Mouse (Mus musculus) ES-Bruce4 (cell line): ENCODE data around the gene Ptges. TPM values are rescaled to one million over a fixed set of nuclear protein-coding genes. Genes with fewer than 3 reads are reported as not detected.
"Not testable (repeated sequence)": the region's sequence is repeated elsewhere in the genome, so short reads cannot be mapped to it uniquely, and the experiment has no call there.

Experiments
- H3K27ac ChIP-seq: 2 replicates; pipeline ENCODE4 v1.5.1; 2012; ENCODE audit warnings: low read length, inconsistent platforms; ENCODE audit not compliant: insufficient read depth
- H3K27me3 ChIP-seq: 2 replicates; pipeline ENCODE4 v1.6.1; 2012; ENCODE audit warnings: mild to moderate bottlenecking, low read length, inconsistent platforms; ENCODE audit not compliant: control insufficient read depth, poor library complexity, insufficient read depth, severe bottlenecking
- H3K36me3 ChIP-seq: 2 replicates; pipeline ENCODE4 v1.6.1; 2012; ENCODE audit warnings: inconsistent platforms, mild to moderate bottlenecking, low read length, moderate library complexity; ENCODE audit not compliant: control insufficient read depth, poor library complexity, insufficient read depth, severe bottlenecking
- H3K4me1 ChIP-seq: one replicate; pipeline ENCODE4 v1.8.1; 2011; ENCODE audit warnings: low read length; ENCODE audit not compliant: control insufficient read depth, insufficient read depth
- H3K4me3 ChIP-seq: 2 replicates; pipeline ENCODE4 v1.5.1; 2011; ENCODE audit warnings: low read depth, mild to moderate bottlenecking, low read length
- H3K9ac ChIP-seq: 2 replicates; pipeline ENCODE4 v1.6.1; 2012; ENCODE audit warnings: low read depth, mild to moderate bottlenecking, inconsistent platforms; ENCODE audit not compliant: poor library complexity, severe bottlenecking
- H3K9me3 ChIP-seq: replicated peaks from 2 replicates; pipeline ENCODE4 v1.6.1; 2012; ENCODE audit warnings: mild to moderate bottlenecking, low read length, inconsistent platforms; ENCODE audit not compliant: control insufficient read depth, poor library complexity, insufficient read depth, severe bottlenecking
- CTCF ChIP-seq: IDR thresholded peaks from one replicate; pipeline ENCODE4 v1.8.1; 2011; ENCODE audit warnings: low read depth, low read length
- EP300 ChIP-seq: IDR thresholded peaks from 2 replicates; pipeline ENCODE4 v1.6.1; 2011; ENCODE audit warnings: low read depth, low read length; ENCODE audit not compliant: insufficient read depth
- POLR2A ChIP-seq: IDR thresholded peaks from one replicate; pipeline ENCODE4 v1.8.1; 2011; ENCODE audit warnings: low read length; ENCODE audit not compliant: insufficient read depth
- polyA plus RNA-seq: library from polyadenylated mRNA; stranded (reverse); fragments of >200 nt; gene quantifications from 2 replicates; pipeline ENCODE4 v1.2.4, GENCODE M21; 2011; ENCODE audit warnings: low read depth; ENCODE audit not compliant: missing spikeins, insufficient read depth, insufficient read length

Gene Ptges
- polyA plus RNA-seq, 1 experiment = 9.4 TPM

- no peaks in the 10 kb centered on the region for H3K36me3 ChIP-seq
- peaks cover 4% of the 10 kb centered on the region for H3K4me1 ChIP-seq
- no peak overlapping the region for H3K4me3 ChIP-seq
- H3K9me3 ChIP-seq = no peaks in the 10 kb centered on the region
- no peak overlapping the region for H3K9ac ChIP-seq
- no peaks in the 10 kb centered on the region for H3K27me3 ChIP-seq
- no peak overlapping the region for H3K27ac ChIP-seq
- no peak for TF ChIP-seq EP300
- TF ChIP-seq CTCF = no peak
- no peak for TF ChIP-seq POLR2A
Measured at GRCm38 (mm10) chr2:30918126-30918525, 11.5 kb downstream of the Ptges start.

GRCm38 (mm10) chr2:30917649-30918048, 12.0 kb downstream of the Ptges start:
- no peaks in the 10 kb centered on the region for H3K27me3 ChIP-seq
- no peak overlapping the region for H3K27ac ChIP-seq
- H3K4me3 ChIP-seq = no peak overlapping the region
- H3K36me3 ChIP-seq = no peaks in the 10 kb centered on the region
- TF ChIP-seq CTCF (no peak), EP300 (no peak), POLR2A (no peak)
- H3K4me1 ChIP-seq = peaks cover 4% of the 10 kb centered on the region
- no peak overlapping the region for H3K9ac ChIP-seq
- no peaks in the 10 kb centered on the region for H3K9me3 ChIP-seq

- H3K9ac ChIP-seq, H3K4me1 ChIP-seq, H3K9me3 ChIP-seq, H3K36me3 ChIP-seq, H3K4me3 ChIP-seq, H3K27me3 ChIP-seq, H3K27ac ChIP-seq: not testable (repeated sequence)
Measured at GRCm38 (mm10) chr2:30915933-30916332, 13.7 kb downstream of the Ptges start.

GRCm38 (mm10) chr2:30915376-30915775, 14.3 kb downstream of the Ptges start:
- no peak overlapping the region for H3K27ac ChIP-seq
- no peak for TF ChIP-seq EP300

GRCm38 (mm10) chr2:30914836-30915235, 14.8 kb downstream of the Ptges start:
- H3K4me1 ChIP-seq = peaks cover 2% of the 10 kb centered on the region
- no peaks in the 10 kb centered on the region for H3K9me3 ChIP-seq
- H3K4me3 ChIP-seq = no peak overlapping the region
- H3K27ac ChIP-seq = no peak overlapping the region
- no peak overlapping the region for H3K9ac ChIP-seq
- no peak for TF ChIP-seq POLR2A
- no peak for TF ChIP-seq EP300
- TF ChIP-seq CTCF = no peak
- no peaks in the 10 kb centered on the region for H3K27me3 ChIP-seq
- no peaks in the 10 kb centered on the region for H3K36me3 ChIP-seq

More at GRCm38 (mm10) chr2:30915376-30915775, 14.3 kb downstream of the Ptges start:
- Histone ChIP-seq H3K27me3 (no peaks in the 10 kb centered on the region), H3K9ac (no peak overlapping the region), H3K9me3 (no peaks in the 10 kb centered on the region), H3K36me3 (no peaks in the 10 kb centered on the region), H3K4me3 (no peak overlapping the region), H3K4me1 (peaks cover 4% of the 10 kb centered on the region)

GRCm38 (mm10) chr2:30913022-30913421, 16.6 kb downstream of the Ptges start:
- H3K4me3 ChIP-seq = no peak overlapping the region
- no peaks in the 10 kb centered on the region for H3K4me1 ChIP-seq
- H3K27me3 ChIP-seq = no peaks in the 10 kb centered on the region
- TF ChIP-seq POLR2A = no peak
- TF ChIP-seq CTCF = no peak
- no peak for TF ChIP-seq EP300
- no peaks in the 10 kb centered on the region for H3K36me3 ChIP-seq
- H3K27ac ChIP-seq = no peak overlapping the region
- no peak overlapping the region for H3K9ac ChIP-seq
- H3K9me3 ChIP-seq = no peaks in the 10 kb centered on the region
